Mouse (Mus musculus) small intestine, adult 2 months (tissue): ENCODE data around the gene Pkp4. TPM values are rescaled to one million over a fixed set of nuclear protein-coding genes. Genes with fewer than 3 reads are reported as not detected.

Experiments used
- H3K27ac ChIP-seq: fragments of 200-500 bp; 2 replicates; pipeline ENCODE4 v1.5.1; 2012; ENCODE audit warnings: low read depth, low read length, control low read depth, inconsistent platforms; ENCODE audit not compliant: insufficient read depth
- H3K27me3 ChIP-seq: fragments of 200-500 bp; 2 replicates; pipeline ENCODE4 v1.6.1; 2012; ENCODE audit warnings: mild to moderate bottlenecking, moderate library complexity, low read length, inconsistent platforms; ENCODE audit not compliant: control insufficient read depth, insufficient read depth
- H3K36me3 ChIP-seq: fragments of 200-500 bp; 2 replicates; pipeline ENCODE4 v1.6.1; 2012; ENCODE audit warnings: mild to moderate bottlenecking, low read length, control low read depth, inconsistent platforms; ENCODE audit not compliant: control insufficient read depth, insufficient read depth
- H3K4me1 ChIP-seq: fragments of 200-500 bp; 2 replicates; pipeline ENCODE4 v1.6.1; 2012; ENCODE audit warnings: low read length, inconsistent platforms, mixed read lengths; ENCODE audit not compliant: control insufficient read depth, insufficient read depth, insufficient read length
- H3K4me3 ChIP-seq: fragments of 200-500 bp; 2 replicates; pipeline ENCODE4 v1.5.1; 2012; ENCODE audit warnings: low read depth, mild to moderate bottlenecking, control low read depth, inconsistent platforms, low read length, moderate library complexity
- CTCF ChIP-seq: fragments of 200-500 bp; IDR thresholded peaks from 2 replicates; pipeline ENCODE4 v1.5.1; 2012; ENCODE audit warnings: low read depth, mild to moderate bottlenecking, control low read depth, inconsistent platforms, low read length, moderate library complexity, mixed read lengths; ENCODE audit not compliant: insufficient replicate concordance, insufficient read length; ENCODE audit errors: extremely low read depth
- POLR2A ChIP-seq: fragments of 200-500 bp; IDR thresholded peaks from 2 replicates; pipeline ENCODE4 v1.6.1; 2012; ENCODE audit warnings: low read depth, mild to moderate bottlenecking, control low read depth, inconsistent platforms, low read length, moderate library complexity
- WGBS: fragments of 180-500 bp; shearing (Covaris S2); methylation state at CpG from one replicate; pipeline ENCODE4 v1.1.7; 2018; 5-methylcytosine and 5-hydroxymethylcytosine counted together
- polyA plus RNA-seq: library from polyadenylated mRNA; depleted of rRNA; stranded (reverse); fragments of >200 nt; gene quantifications from 2 replicates; pipeline ENCODE4 v1.2.3, GENCODE M21; 2012

Gene Pkp4
- polyA plus RNA-seq, 1 experiment: 77.4 TPM

GRCm38 (mm10) chr2:59271835-59272234, 111.2 kb downstream of the Pkp4 start:
- no peaks in the 10 kb centered on the region for H3K4me1 ChIP-seq
- whole genome bisulfite sequencing: 91% methylated on average over 8 of the region's 8 CpGs
- TF ChIP-seq CTCF: no peak
- TF ChIP-seq POLR2A: no peak
- no peak overlapping the region for H3K27ac ChIP-seq
- H3K36me3 ChIP-seq: peaks cover 1% of the 10 kb centered on the region; the same call in 1 of the 2 replicates
- H3K27me3 ChIP-seq: no peaks in the 10 kb centered on the region
- H3K4me3 ChIP-seq: no peak overlapping the region

GRCm38 (mm10) chr2:59272713-59273112, 112.1 kb downstream of the Pkp4 start:
- H3K27me3 ChIP-seq: no peaks in the 10 kb centered on the region
- no peaks in the 10 kb centered on the region for H3K4me1 ChIP-seq
- WGBS: 77% methylated on average over 6 of the region's 6 CpGs
- peaks cover 1% of the 10 kb centered on the region; the same call in 1 of the 2 replicates for H3K36me3 ChIP-seq
- H3K27ac ChIP-seq: no peak overlapping the region
- H3K4me3 ChIP-seq: no peak overlapping the region
- TF ChIP-seq CTCF (no peak), POLR2A (no peak)

- WGBS: 91% methylated on average over 7 of the region's 7 CpGs
- Histone ChIP-seq H3K27me3 (no peaks in the 10 kb centered on the region), H3K4me1 (no peaks in the 10 kb centered on the region), H3K4me3 (no peak overlapping the region), H3K27ac (no peak overlapping the region), H3K36me3 (no peaks in the 10 kb centered on the region; the same call in 1 of the 2 replicates)
- no peak for TF ChIP-seq POLR2A
- TF ChIP-seq CTCF: no peak
Measured at GRCm38 (mm10) chr2:59280914-59281562, 120.4 kb downstream of the Pkp4 start.

GRCm38 (mm10) chr2:59282966-59283365, 122.3 kb downstream of the Pkp4 start:
- H3K36me3 ChIP-seq: no peaks in the 10 kb centered on the region; the same call in 1 of the 2 replicates
- TF ChIP-seq POLR2A (no peak), CTCF (no peak)
- no peaks in the 10 kb centered on the region for H3K27me3 ChIP-seq
- H3K4me3 ChIP-seq: no peak overlapping the region
- no peak overlapping the region for H3K27ac ChIP-seq
- WGBS: 92% methylated on average over 6 of the region's 6 CpGs
- H3K4me1 ChIP-seq: 0 out of 2 replicates have a peak, but pooled peaks cover 5% of the 10 kb centered on the region

GRCm38 (mm10) chr2:59284216-59284615, 123.6 kb downstream of the Pkp4 start:
- H3K36me3 ChIP-seq: no peaks in the 10 kb centered on the region; the same call in 1 of the 2 replicates
- 0 out of 2 replicates have a peak, but pooled peaks cover 5% of the 10 kb centered on the region for H3K4me1 ChIP-seq
- no peak overlapping the region for H3K4me3 ChIP-seq
- TF ChIP-seq CTCF (no peak), POLR2A (no peak)
- H3K27ac ChIP-seq: no peak overlapping the region
- H3K27me3 ChIP-seq: no peaks in the 10 kb centered on the region
- 86% methylated on average over 5 of the region's 5 CpGs for WGBS

- TF ChIP-seq CTCF: no peak
- H3K4me3 ChIP-seq: no peak overlapping the region
- 0 out of 2 replicates have a peak, but pooled peaks cover 5% of the 10 kb centered on the region for H3K4me1 ChIP-seq
- WGBS: 88% methylated on average over 8 of the region's 8 CpGs
- H3K27ac ChIP-seq: no peak overlapping the region; the same call in 1 of the 2 replicates
- H3K27me3 ChIP-seq: no peaks in the 10 kb centered on the region
- no peaks in the 10 kb centered on the region; the same call in 1 of the 2 replicates for H3K36me3 ChIP-seq
Measured at GRCm38 (mm10) chr2:59284734-59285490, 124.3 kb downstream of the Pkp4 start.

GRCm38 (mm10) chr2:59285581-59285980, 124.9 kb downstream of the Pkp4 start:
- H3K27ac ChIP-seq: no peak overlapping the region

More at GRCm38 (mm10) chr2:59285581-59285980, 124.9 kb downstream of the Pkp4 start:
- Histone ChIP-seq H3K4me3 (no peak overlapping the region), H3K36me3 (no peaks in the 10 kb centered on the region; the same call in 1 of the 2 replicates), H3K4me1 (0 out of 2 replicates have a peak, but pooled peaks cover 5% of the 10 kb centered on the region), H3K27me3 (no peaks in the 10 kb centered on the region)
- no peak for TF ChIP-seq CTCF
- TF ChIP-seq POLR2A: no peak
- 65% methylated on average over 1 of the region's 1 CpGs for WGBS
